Mouse (Mus musculus): ENCODE measurements around the gene Dnajb9.
"Not testable (repeated sequence)": the region's sequence is repeated elsewhere in the genome, so short reads cannot be mapped to it uniquely, and the experiment has no call there.

The Dnajb9 gene

DNA sequence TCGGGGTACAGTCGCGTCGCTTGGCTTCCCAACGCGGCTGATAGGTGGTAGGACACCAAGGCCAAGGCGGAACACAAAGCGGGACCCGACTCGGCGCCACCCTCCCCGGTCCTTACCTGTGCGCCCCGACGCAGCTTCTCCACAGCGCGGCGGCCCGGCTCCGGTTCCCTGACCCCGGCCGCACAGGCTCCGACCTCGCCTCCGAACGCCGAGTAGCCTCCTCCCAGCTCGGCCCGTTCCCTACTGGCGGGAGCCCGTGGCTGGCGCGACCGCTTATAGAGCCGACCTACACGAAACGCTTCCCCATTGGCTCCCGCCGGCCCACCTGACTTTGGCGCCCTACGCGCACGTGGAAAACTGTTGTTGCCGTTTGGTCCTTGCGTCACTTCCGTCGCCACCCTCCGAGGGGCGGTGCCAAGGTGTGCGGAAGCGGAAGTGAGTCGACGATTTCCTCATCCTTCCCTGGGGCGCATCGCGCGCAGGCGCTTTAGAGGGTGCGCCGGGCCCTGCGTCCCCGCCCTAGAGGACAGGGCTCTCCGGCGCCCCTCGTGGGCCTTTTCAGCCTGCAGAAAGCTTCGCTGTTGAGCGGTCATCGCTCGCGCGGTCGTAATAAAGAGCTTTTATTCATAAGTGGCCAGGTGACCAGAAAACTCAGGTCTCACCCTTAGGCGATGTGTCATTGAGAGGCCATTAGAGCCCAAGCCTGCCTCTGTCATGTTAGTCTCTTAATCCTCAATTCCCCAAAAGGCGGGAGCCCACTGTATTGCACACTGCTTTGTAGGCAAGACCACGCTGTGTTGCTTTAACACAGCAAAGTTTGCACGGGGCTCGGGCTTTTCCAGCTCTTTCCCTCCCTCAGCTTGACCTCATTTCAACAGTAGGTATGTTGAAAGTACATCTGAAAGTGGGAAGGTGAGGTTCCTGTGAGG is at the start of gene Dnajb9:
Gene Dnajb9 (minus strand): TSS at position 503 of the 929 bp plus-strand sequence.
- peak; percentile 100 for DNase-seq (ENCODE audit: low spot score in 2 of 2)

DNA sequence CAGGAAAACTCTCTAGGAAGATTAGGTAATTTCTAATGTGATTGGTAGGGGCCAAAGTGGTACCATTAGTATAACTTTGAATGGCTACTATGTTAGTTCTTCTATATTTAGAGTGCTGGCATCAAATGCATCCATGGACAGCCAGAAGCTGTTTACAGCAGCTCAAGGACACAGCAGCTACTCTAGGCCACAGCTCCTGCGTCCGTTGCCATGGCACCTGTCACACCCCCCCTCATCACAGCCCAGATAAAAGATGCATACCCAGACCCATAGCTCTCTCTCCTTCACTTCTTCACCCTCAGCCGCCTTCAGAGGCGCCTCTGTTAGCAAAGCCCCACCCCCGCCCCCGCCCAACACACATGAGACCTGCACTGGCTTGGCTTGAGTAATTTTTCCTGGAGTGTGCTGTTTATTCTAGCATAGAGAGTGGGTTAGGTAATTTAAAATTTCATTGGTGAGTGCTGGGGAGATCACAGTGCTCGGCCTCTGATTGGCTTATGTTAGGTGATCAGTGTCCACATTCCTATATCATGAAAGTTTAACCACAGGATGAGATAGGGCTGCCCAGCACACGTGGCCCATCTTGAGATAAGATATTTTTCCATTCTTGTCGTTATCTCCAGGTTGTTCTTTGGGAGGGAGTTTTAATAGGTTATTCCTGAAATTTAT is 38.3 kb upstream of the Dnajb9 start:
- no peak for DNase-seq (ENCODE audit: low spot score in 2 of 2)

DNA sequence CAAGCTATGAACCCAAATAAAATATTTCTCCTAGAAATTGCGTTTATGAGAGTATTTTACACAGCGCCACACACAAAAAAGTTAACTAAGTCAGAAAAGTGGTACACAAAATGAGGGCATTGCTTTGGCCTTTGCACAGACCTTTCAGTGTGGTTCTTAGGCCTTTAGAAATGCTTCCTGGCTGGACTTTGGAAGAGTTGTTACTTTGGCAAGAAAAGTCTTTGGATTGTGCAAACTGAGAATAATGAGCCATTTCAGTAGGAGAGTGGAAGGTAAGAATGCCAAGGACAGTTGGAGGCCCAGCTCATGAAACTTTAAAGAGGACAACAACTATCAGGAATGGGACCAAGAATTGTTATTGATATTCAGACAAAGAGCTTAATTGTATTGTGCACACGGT is 35.6 kb upstream of the Dnajb9 start:
- DNase-seq (ENCODE audit: low spot score in 2 of 2), result no peak

DNA sequence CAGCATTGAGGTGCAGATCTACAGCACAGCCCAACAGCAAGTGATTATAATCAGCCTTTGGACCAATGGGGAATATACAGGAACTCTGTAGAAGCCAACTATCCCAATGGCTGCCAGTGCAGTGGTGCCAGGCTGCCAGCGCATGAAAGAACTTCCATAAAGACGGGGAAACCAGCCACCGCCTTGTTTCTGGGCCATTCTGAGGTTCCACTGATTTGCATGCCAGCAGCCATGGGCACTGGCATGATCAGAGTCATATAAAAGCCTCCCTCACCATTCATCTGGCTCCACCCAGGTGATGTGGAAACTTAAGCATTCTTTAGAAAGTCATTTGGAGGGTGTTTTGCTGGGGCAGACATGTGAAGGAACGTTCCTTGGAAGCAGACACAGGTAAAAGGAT is 32.3 kb upstream of the Dnajb9 start:
- peak in 1 of 2 experiments; percentile 22 for DNase-seq (ENCODE audit: low spot score in 2 of 2)

DNA sequence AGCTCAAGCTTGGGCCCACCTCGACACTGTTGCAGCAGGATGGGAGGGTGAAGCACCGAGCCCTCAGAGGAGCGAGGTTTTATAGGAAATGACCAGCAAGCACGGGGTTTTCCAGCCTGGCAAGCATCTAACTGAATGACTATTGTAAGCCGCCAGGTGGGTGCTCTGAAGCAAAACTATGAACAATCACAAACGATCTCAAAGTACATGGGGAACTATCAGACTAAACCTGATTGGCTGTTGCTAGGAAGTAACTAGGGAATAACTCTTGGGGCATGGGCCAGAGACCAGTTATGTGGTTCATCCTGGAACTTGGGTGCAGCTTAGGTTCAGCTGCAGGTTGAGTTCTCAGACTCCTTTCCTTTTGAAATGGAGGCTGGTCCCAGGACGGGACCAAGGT is 31.0 kb upstream of the Dnajb9 start:
- peak in 1 of 2 experiments; percentile 64 for DNase-seq (ENCODE audit: low spot score in 2 of 2)

DNA sequence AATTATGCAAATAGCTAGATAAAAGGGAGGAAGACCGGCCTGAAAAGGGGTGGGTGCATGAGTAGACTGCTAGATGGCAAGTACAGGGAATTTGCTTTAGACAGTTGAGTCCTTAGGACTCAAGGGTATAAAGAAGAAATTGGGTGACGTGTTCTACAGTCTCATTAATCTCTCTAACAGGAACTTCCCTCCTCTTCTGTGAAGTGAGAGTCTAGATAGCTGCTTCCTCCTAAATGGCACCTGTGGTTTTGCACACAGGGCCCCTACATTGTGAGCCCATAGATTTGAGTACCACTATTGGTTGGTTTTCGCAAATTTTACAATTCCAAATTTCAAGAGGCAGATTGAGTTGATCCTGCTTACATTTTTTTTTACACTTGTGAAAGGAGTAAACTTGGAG is 14.5 kb upstream of the Dnajb9 start:
- no peak for DNase-seq (ENCODE audit: low spot score in 2 of 2)

DNA sequence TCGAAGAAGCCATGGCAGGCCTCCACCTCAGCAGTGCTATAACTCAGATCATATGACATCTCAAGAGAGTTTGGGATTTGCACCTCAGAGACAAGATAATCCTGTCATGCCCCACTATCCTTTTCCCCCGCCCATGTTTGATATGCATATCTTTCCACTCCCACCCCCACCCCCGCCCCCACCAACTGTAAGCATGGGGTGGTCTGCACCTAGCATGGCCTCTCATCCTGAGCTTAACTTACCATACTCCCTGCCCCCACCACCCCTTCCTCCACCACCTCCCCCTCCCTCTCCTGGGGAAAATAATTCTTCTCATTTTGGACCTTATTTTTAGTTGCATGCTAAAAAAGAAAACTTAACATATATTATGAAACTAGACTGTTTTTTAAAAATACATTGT is 12.9 kb upstream of the Dnajb9 start:
- DNase-seq (ENCODE audit: low spot score in 2 of 2), result no peak

DNA sequence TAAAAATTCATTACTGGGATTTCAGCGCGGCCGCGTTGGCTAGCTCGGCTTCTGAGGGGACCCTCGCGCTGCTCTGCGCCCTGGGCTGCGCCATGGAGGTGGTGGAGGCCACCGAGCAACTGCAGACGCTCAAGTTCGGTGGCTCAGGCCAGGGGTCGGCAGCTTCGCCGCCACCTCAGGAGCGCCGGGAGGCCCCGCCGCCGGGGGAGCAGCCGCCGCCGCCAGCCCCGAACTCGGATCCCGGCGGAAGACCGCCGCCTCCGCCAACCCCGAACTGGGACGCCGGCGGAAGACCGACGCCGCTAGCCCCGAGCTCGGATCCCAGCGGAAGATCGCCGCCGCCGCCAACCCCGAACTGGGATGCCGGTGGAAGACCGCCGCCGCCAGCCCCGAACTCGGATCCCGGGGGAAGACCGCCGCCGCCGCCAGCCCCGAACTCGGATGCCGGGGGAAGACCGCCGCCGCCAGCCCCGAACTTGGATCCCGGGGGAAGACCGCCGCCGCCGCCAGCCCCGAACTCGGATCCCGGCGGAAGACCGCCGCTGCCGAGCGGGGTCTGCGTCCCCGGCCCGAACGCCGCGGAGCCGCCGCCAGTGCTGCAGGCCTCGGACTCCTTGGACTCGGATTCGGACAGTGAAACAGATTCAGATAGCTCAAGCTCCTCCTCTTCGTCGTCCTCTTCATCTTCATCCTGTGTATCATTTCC is 11.7 kb upstream of the Dnajb9 start:
- DNase-seq (ENCODE audit: low spot score in 2 of 2), result no peak

DNA sequence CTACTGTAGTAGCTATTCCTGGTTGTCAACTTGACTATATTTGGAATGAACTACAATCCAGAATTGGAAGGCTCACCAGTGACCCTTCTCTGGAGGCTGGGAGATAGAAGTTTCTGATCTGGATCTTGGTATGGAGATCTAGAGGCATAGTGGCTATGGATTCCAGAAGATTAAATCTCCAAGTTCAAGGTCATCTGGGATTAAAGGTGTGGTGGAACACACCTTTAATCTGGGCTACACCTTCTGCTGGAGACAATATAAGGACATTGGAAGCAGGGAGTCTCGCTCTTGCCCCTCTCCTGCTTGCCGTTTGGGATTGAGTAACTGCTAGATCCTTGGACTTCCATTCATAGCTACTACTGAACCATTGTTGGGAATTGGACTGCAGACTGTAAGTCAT is 10.9 kb upstream of the Dnajb9 start, which contains the start of gene Pnpla8:
Gene Pnpla8 (plus strand): TSS at position 301 of the 400 bp plus-strand sequence.
- DNase-seq (ENCODE audit: low spot score in 2 of 2), result not testable (repeated sequence)

DNA sequence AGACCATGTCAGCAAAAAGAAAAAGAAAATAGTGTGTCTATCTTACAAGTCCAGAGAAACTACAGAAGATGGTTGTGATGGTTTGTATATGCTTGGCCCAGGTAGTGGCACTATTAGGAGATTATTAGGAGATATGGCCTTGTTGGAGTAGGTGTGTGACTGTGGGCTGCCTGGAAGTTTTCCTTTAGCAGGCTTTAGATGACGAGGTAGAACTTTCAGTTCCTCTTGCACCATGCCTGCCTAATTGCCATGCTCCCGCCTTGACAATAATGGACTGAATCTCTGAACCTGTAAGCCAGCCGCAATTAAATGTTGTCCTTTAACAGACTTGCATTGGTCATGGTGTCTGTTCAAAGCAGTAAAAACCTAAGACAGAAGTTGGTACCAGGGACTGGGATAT is 1.4 kb upstream of the Dnajb9 start:
- peak in 1 of 2 experiments; percentile 12 for DNase-seq (ENCODE audit: low spot score in 2 of 2)

DNA sequence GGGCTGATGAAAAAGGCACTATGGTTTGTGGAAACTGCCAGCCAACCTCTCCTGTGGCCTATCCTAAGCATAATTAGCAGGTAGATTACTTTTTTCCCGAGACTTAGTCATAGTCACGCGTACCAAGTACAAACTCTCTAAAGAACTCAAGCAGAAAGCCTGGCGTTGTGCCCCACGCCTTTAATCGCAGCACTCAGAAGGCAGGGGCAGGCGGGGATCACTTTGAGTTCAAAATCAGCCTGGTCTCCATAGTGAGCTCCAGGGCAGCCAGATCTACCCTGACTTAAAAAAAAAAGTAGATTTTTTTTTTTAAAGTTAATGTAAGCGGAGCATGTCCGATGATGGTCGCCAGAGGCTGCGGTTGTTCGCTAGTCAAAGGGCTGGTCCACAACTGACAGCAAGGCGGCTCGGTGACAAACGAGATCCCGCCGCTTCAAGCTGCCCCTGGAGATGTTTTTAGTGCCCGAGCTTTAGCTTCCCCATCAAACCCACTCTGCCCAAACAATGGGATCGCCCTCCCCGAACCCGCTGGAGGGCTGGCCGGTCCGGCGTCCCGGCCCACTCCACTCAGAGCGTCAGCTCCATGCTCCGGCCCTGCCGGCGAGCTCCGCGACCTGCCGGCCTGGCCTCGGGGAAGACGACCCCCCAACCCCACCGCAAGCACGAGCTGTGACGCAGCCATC is 844 bp downstream of the Dnajb9 start:
- no peak for DNase-seq (ENCODE audit: low spot score in 2 of 2)

DNA sequence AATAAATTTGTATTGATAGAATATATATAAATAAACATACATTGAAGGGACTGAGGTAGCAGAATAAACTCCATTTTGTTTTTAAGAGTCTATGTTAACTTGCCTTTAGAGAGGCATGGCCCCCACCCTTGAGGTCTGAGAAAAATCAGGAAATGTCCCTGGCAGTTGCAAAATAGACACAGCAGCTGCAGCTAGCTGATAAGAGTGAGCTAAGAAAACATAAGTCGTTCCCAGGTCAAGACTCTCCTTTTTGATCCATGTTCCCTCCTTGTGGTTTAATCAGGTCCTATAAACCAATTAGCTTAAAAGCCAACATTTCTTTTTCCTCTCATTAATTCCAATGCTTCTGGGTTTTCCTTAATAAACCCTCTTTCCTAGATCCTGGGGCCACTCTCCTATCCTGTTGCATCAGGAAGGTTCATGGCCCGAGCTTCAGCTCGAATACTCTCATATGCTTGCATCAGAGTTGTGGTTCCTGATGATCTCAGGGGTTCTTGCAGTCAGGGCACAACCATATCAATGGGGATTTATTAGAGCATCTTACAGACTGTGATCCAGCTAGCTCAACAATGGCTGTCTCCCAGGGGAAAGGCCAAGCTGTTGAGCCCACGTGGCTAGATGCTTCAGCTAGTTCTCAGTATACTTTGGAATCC is 12.1 kb downstream of the Dnajb9 start:
- DNase-seq (ENCODE audit: low spot score in 2 of 2), result no peak

DNA sequence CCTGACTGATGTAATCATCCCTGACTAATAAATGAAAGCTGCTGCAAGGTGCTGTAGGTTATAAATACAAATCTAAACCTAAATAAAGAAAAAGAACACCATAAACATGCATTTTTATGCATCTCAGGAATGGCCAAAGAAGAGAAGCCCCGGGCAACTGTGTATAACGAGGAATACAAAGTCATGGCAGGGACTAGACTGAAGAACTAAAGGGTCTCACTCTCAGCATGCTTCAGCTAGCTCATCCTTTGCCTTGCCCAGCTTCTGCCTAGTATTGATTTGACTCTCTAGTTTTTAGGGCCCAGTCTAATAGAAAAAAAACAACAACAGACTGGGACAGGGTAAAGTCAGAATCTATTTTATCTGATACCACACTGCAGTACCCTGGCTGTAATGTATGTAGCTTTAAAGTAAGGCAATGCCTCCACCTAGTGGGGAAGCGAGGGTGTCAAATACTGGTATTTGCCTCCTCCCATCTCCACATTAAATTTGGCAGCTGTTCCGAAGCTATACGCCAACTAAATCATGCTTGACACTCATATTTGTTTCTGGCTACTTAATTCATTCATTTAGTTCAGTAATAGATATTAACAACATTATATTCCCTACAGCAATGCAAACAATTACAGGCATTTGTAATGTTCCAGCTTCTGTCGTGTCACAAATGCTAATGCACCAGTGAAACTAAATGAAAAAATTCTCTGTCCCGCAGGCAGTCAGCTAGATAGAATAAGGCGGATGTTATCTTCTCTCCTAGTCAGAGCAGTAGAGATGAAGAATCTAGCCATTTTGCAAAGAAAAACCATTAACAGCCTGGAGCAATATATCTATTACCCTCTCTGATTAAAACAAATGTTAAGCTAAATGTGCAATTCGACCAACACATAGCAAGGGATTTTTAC is 28.8 kb downstream of the Dnajb9 start:
- DNase-seq (ENCODE audit: low spot score in 2 of 2), result peak in 1 of 2 experiments; percentile 3

DNA sequence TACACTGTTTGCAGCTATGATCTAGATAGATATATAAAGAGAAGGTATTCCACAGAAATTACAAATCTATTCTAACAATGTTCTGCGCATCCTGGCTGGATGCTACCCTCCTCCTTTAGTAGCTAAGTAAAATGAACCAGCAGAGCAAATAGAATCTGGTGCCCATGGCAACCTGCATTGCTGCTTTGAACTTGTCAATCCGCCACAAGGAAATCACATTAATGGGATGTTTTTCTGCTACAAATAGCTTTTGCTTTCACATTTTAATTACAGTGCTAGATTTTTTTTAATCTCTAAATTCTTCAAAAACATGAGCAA is 33.1 kb downstream of the Dnajb9 start:
- DNase-seq (ENCODE audit: low spot score in 2 of 2), result no peak

DNA sequence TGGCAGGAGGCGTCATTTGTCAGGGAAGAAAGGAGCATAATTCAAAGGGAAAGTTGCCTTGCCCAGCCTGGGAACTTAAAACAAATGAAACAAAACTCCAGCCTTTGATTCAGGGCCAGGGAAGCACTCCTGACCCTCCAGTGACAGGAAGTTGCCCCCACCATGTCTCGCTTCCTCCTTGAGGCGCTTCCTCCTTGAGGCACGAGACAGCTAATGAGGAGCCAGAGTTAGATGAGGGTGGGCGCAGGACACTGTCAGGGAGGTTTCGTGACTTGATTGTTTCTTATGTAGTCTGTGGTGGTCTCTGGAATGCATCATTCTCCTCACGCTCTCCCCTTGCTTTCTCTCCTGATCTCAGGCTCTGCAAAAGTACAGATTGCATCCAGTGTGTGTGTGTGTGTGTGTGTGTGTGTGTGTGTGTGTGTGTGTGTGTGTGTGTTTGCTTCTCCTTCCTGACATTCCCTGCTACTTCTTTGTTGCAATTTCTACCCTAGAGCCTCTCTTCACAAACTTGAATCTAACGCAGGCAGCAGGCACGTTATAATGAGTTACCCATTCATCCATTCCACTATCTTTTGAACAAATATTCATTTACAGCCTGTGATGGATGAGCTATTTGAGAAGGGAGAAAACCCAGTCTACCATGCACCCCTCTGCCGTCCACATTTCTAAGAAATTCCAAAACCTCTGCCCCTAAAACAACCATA is 33.6 kb downstream of the Dnajb9 start:
- no peak for DNase-seq (ENCODE audit: low spot score in 2 of 2)

DNA sequence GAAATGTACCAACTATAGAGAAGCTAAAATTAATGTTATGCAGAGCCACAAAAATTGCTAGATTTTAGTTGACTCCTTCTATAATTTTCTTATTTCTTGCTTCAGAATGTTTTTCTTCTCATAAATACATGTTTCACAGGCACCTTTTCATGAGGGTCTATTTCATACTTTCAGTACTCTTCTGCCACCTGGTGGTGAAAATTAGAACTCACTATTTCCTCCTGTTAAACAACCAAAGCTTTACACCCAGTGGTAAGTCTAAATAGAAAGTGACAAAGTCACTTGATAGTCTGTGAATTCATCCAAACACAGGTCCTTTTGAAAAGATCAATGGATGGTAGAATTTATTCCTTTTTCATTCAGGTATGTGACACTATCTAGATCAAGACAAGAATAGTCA is 43.2 kb downstream of the Dnajb9 start:
- peak in 1 of 2 experiments; percentile 7 for DNase-seq (ENCODE audit: low spot score in 2 of 2)

DNA sequence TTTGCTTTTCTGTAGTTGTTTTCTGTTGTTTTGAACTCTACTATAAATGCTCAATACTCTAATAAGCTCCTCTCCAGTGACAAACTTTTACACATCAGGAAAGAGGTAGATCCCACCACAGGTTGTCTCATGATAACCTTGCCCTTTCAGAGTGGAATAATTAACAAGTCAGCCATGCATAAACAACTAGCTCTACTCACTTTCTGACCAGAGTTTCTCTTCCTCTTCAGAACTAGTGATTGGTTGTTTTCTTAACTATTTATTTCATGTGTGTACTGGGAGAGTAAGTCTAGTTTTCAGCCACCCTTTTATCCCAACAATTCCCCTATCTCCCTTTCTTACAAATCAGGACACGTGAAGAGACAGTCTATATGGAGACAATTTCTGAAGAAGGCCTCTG is 50.8 kb downstream of the Dnajb9 start:
- DNase-seq (ENCODE audit: low spot score in 2 of 2), result no peak
